Mouse (Mus musculus): ENCODE data around the gene Ctcf.

Ctcf gene

DNA sequence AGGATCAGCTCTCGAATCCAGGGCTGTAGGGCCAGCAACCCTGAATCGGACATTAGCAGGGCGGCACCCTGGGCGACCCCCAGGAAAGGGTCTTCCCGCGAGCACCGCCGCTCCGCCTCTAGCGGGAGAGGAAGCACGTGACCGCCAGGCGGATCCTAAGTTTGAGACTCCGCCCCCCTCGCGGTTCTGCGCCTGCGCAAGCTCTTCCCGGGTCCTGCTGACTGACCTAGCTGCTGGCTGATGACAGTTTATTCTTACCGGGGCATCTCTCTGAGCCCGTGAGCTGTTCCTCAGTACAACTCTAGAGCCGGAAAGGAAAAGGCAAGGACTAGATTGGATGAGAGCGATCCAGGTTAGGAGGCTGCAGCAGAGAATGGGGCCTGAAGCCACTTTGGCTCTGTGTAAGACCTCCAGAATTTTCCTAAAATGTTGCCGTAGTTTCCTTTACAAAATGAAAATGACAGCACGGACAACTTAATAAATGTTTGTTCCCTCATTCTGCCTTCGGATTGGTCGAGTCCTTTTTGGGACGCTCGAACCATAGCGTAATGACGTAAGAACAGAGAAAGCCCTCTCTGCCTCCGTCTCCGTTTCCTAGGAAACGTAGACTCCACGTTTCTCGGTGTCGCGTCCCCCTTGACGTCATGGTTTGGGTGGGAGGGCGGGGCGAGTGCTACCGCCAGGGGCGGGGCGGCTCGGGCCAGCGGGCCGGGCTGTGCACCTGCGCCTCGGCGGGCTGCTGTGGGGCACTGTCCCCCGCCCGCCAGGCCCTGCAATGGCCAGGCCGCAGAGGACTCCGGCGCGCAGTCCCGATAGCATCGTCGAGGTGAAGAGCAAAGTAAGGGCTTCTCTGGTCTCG, 64.8 kb downstream of the Ctcf start, which contains the start of the genes Acd and Pard6a:
TSS of gene Acd (minus strand) at position 137 of the 859 bp plus-strand sequence.
TSS of gene Pard6a (plus strand) at position 183 of the 859 bp plus-strand sequence.
- peak; percentile 97 for DNase-seq (ENCODE audit: low spot score)

- DNase-seq (ENCODE audit: low spot score): no peak
Observed at GRCm38 (mm10) chr8:105702001-105702401, 65.6 kb downstream of the Ctcf start.

DNA sequence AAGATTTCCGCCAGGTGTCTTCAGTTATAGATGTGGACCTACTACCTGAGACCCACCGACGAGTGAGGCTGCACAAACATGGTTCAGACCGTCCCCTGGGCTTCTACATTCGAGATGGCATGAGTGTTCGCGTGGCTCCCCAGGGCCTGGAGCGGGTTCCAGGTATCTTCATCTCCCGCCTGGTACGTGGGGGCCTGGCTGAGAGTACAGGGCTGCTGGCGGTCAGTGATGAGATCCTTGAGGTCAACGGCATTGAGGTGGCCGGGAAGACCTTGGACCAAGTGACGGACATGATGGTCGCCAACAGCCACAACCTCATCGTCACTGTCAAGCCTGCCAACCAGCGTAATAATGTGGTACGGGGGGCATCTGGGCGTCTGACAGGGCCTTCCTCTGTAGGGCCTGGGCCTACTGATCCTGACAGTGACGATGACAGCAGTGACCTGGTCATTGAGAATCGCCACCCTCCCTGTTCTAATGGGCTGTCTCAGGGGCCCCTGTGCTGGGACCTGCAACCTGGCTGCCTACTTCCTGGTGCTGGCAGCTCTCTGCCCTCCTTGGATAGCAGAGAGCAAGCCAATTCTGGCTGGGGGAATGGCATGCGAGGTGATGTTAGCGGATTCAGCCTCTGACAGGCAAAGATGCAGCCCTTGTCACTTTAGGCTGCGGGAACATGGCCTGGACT, 66.5 kb downstream of the Ctcf start:
- no peak for DNase-seq (ENCODE audit: low spot score)

DNA sequence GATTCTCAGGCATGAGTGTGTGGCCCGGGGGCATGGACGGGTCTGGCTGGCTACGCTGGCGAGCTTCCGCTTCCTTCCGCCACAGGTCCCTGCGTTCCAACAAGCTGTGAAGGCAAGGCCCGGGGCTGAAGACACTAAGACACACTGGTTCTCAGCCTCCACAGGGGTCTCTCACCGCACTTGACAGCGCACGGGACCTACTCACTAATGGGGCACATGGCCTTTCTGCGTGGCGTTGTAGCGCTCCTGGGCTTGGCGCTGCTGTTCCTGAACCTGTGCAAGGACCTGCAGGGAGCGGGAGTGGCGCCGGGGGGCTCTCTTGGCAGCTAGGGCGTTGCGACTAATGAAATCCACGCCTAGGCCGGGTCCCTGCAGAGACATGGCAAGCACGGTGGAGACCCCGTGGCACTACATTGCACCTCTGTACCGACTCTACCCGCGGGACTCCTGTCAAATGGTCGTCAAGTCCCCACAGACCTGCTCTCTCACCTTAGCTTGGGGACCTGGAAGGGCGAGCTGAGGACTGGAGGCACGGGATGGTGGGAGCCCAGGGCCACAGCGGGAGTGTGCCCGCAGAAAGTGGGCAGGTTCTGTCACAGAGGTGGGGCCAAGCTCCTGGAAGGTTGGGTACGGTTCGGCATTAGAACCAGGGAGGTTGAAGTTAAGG, 67.9 kb downstream of the Ctcf start:
- DNase-seq (ENCODE audit: low spot score): no peak

DNA sequence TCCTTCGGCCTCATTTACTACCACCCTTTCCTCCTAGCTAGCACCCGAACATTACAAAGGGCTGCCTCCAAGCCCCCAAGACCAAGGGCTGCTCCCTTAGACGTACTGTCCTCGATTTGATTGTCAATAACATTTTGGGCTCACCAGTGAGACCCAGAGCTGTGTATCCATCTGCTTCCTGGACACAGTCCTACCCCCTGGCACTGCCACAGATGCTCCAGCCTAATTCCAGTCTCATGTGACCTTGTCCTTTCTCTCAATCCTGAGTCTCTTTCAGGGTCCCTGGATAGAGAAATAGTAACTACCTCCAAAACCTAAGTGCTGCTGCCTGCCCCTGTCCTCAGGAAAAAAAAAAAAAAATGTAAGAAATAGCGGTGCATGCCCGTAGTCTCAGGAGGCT, 68.6 kb downstream of the Ctcf start:
- no peak for DNase-seq (ENCODE audit: low spot score)

- DNase-seq (ENCODE audit: low spot score): no peak
Observed at GRCm38 (mm10) chr8:105706426-105706825, 70.1 kb downstream of the Ctcf start.

GRCm38 (mm10) chr8:105707498-105708403, 71.4 kb downstream of the Ctcf start, which contains the start of the genes 4933405L10Rik and Enkd1:
4933405L10Rik (plus strand) TSS chr8:105707655.
Enkd1 (minus strand) TSS chr8:105708210.
- DNase-seq (ENCODE audit: low spot score): peak; percentile 92

DNA sequence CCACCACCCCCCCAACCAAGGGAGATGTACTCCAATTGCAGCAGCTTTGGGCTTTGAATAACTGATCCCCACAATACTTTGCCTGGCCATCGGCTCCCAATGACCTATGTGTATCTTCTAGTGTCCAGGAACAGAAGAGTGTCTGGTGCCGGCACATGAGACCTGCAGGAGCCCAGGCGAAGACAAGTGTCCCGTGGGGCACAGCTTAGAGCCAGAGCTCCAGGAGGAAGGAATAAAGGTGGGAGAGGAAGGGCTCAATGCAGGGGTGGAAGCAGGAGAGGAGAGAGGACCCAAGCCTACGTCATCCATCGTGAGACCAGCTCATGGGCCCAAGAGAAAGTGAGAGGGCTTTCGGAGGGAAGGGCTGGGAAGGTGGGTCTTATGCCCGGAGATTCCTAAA, 72.3 kb downstream of the Ctcf start:
- DNase-seq (ENCODE audit: low spot score): no peak

- DNase-seq (ENCODE audit: low spot score): no peak
Observed at GRCm38 (mm10) chr8:105709317-105709716, 72.9 kb downstream of the Ctcf start.

DNA sequence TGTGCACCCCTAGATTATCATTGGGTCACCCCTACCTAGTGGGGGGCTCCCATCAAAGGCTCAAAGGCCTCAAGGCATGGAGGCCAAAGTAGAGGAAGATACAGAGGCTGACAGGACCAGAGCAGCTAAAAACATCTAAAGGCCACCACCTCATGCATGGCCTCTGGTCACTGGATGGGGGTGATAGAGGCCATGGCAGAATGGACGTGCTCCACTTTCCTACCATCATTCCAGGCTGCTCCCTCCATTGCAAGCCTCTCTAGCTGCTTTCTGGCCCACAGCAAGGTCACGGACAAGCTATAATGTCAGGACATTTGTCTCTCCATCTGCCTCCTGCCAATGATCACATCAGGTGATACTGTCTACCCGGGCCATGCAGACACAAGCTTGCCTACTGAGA, 75.9 kb downstream of the Ctcf start:
- no peak for DNase-seq (ENCODE audit: low spot score)

- DNase-seq (ENCODE audit: low spot score): peak; percentile 95
Observed at GRCm38 (mm10) chr8:105714139-105714538, 77.8 kb downstream of the Ctcf start.

GRCm38 (mm10) chr8:105715042-105715441, 78.7 kb downstream of the Ctcf start:
- no peak for DNase-seq (ENCODE audit: low spot score)

DNA sequence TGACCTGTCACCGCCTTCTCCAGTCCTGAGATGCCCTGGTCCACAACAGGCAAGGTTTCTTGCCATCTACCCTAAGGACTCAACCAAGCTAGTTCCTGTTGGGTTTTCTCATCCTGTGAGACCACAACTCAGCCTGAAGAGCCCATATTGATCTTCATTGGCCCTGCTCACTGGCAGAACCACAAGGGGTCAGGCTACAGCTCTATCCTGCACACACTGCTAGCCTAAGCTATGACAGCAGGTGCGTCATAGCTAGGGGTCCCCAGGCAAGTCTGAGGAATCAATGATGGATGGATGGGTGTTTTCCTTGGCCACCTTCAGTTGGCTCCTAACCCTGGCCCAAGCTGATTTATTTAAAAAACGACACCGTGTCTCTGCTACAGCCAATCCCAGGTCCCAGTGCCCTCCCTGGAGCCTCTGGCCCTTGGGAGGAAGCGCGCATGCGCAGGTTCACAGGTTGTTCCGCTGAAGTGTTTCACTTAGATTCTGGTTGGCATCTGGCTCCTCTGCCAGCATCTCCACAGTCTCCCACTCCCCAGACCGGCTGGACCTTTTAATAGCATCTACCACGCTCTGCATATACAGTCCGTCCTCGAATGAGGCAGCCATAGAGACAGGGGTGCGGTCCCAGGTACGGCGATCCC, 80.1 kb downstream of the Ctcf start:
- DNase-seq (ENCODE audit: low spot score): no peak

GRCm38 (mm10) chr8:105719637-105720036, 83.3 kb downstream of the Ctcf start:
- DNase-seq (ENCODE audit: low spot score): no peak

DNA sequence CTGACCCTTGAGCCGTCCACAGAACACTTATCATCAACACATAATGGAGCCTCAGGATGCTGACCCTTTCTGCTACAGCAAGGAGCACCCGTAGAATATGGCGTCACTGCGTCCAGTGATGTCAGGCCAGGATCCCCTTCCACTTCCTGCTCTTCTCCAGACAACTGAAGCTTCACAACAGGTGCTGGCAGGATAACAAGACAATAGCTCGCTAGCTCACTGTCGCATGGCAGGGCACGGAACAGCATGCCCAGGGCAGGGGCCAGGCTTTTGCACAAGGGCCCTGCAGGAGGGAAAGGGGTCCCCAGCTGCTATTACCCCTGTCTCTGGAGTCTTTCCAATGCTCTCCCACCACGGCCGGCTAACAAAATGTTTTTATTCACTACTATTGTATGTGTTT, 86.5 kb downstream of the Ctcf start:
- DNase-seq (ENCODE audit: low spot score): no peak

DNA sequence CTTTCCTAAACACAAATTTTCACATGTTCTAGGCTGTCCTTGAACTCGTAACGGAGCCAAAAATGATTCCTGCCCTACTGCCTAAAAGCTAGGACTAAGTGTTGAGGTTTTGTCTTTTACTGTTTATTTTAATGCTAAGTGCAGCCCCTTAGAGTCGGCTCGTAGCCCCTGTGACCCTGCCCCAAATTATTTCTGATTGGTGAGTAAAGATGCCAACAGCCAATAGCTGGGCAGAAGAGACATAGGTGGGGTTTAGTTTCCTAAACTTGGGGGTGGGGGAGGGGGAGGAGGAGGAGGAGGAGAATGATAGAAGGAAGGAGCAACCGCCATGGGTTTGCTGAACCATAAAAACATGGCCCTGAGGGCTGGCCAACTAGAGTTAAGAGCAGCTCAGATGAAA, 89.4 kb downstream of the Ctcf start:
- DNase-seq (ENCODE audit: low spot score): no peak

DNA sequence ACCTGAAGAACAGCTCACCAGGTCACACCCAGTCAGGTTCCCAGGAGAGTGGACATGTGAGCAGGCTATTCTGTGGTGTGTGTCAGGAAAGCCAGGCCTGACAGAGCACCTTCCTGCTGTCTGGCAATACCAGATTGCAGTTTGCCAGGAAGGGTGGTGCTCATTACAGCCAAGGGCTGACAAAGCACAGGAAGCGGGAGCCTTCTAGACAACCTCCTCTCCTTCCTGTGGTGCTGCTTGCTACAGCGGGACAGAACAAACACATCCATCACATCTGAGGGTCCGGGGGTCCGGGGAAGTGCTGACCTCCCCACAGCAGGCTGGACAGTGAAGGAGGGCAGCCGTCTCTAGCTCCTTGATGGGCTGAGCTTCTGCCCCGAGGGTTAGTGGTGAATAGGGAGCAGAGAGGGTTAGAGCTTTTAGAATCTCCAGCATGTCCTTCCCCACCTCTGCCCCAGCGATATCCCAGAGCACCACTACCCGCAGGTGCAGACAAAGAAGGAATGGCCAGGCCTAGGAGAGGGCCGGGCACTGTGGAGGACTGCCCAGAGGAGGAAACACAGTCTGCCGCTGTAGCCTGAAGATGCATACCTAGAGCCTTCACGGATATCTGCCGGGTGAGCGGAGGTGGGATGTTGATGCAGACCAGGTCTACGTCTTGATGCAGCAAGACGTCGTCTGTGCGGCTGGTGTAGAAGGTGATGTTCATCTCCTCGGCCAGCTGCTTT, 91.2 kb downstream of the Ctcf start:
- DNase-seq (ENCODE audit: low spot score): peak; percentile 81

- no peak for DNase-seq (ENCODE audit: low spot score)
Observed at GRCm38 (mm10) chr8:105732186-105732585, 95.8 kb downstream of the Ctcf start.

Measured in MN1 (cell line).